Mouse (Mus musculus) layer of hippocampus, postnatal 36 days (tissue): ENCODE data around the gene Clybl. TPM values are rescaled to one million over a fixed set of nuclear protein-coding genes. Genes with fewer than 3 reads are reported as not detected.

ENCODE experiments used
- DNase-seq, 2 experiments: peaks; one replicate each; pipeline ENCODE4 v3.0.0; 2022
- total RNA-seq, 2 experiments: library from RNA; stranded (reverse); gene quantifications; 2 replicates each; pipeline ENCODE4 v1.2.3; 2021

Clybl gene
- total RNA-seq, 2 experiments from 2014 or later: 24.1 to 29.9 TPM

DNA sequence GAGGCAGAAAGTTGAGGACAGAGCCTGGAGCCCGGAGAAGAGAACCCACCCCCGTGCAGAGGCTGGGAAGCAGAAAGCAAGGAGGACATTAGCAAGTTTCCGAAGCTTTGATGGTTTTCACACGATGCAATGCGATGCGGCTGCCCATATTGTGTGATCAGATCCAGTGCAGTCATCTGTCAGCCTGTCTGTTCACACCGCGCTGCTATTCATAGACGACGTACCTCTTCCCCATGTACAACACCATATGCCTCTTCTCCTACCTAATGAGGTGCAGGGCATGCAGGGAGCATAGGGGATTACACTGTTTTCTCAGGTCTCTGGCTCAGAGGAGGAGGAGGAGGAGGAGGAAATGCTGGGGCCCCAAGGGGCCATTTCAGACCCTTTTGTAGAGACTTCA lies 255.3 kb downstream of the Clybl start:
- DNase-seq: peak in 1 of 2 experiments; percentile 11

DNA sequence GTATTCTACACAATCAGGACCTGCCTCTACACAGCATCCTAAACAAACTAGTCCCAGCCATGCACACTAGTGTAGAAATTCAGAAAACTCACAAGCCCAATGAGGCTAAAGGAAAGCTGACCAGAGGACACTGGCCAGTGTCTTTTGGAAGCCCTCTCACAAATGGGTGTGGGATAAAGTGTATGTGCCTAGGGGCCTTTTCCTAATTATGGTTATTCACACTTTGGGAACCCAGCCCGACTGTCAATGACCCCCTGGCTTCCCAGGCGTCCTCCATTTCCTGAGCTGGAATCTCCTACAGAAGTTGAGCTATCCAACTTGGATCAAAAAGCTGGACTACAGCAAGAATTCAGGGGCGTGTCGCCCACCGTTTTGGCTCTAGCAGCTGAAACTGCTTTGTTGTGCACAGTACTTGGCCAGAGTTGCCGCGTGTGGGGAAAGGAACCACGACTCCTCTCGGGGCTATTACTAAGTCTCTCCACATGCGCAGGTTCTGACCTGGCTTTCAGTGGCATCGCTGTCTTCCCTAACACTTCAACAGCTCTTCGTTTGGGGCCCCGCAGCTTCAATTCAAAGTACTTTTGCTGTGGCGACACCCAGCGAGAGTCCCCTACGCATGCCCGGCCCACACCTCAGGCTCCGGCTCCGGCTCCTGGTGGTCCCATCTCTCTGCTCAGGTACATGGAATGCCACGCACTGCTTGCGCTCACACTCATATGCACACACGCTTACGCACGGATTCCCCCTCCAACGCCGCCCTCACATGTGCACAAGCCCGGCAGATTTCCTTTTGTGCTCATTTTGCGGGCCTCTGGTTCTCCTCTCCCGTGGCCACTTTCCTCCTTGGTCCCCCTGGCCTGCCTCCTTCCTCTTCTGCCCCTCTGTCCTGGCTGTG lies 268.3 kb downstream of the Clybl start:
- no peak for DNase-seq

- peak in 1 of 2 experiments; percentile 50 for DNase-seq
Observed at GRCm38 (mm10) chr14:122450496-122451382, 269.2 kb downstream of the Clybl start, which contains the start of gene Gm5089. Gene Gm5089, minus strand, starts transcription at chr14:122451115.

DNA sequence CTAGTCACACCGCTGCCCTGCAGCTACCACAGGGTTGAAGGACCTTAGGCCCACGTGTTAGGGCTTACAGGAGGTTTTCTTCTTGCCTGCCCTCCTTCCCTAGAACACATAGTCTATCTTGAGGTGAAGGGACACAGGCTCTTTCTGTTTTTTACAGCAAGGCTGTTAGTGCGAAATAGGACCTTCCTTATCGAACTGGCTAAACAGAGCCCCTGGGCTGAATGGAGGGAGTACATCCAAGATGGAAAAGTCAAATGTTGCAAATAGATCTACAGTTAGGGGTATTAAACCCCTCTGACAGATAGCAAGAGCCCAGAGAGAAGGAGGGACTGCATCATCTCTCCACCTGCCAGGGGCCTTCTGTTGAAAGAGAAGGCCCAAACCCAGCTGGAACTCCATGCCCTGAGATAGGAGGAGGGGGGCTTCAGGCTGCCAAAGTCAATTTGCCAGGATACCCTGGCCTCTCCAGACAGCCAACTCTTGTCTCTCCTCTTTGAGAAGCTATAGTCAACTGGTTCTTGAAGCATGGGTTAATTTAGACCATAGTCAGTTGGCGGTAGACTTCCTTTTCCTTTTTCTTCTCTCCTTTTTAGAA lies 270.1 kb downstream of the Clybl start:
- DNase-seq: no peak

Other genes with a start within 250 kb of the Clybl start
- under 1 TPM; 0.77 to 0.81 TPM for gene Gpr183, start 216.5 kb upstream of the Clybl start, total RNA-seq
- gene Timm8a2, start 147.0 kb upstream of the Clybl start, total RNA-seq: under 1 TPM in 1 of 2 experiments, not detected in 1; 0.40 TPM
- gene Tm9sf2, start 74.7 kb upstream of the Clybl start, total RNA-seq: 100 to 1,000 TPM; 103 to 111 TPM